Mouse (Mus musculus): ENCODE results near the gene Fnbp4. TPM values are rescaled to one million over a fixed set of nuclear protein-coding genes. Genes with fewer than 3 reads are reported as not detected.

Fnbp4 gene
- polyA plus RNA-seq, 1 experiment = 105 TPM

GRCm38 (mm10) chr2:90726818-90727217 is 18.4 kb upstream of the Fnbp4 start:
- Histone ChIP-seq H3K4me1 (replicated peaks; ENCODE audit: control insufficient read depth, insufficient read depth, low read length) (no peaks in the 10 kb centered on the region), H3K27ac (ENCODE audit: control insufficient read depth, insufficient read depth, low read length) (no peak overlapping the region), H3K27me3 (ENCODE audit: control insufficient read depth, insufficient read depth, low read length) (no peaks in the 10 kb centered on the region), H3K36me3 (ENCODE audit: control insufficient read depth, insufficient read depth, low read length) (peaks cover 85% of the 10 kb centered on the region), H3K4me3 (ENCODE audit: control insufficient read depth, insufficient read depth, low read length) (no peak overlapping the region)
- TF ChIP-seq CTCF (IDR thresholded peaks at IDR 0.05; ENCODE audit: borderline replicate concordance, control insufficient read depth, extremely low read depth, insufficient read depth, low read length, poor library complexity) = no peak
- TF ChIP-seq POLR2A (IDR thresholded peaks at IDR 0.05; ENCODE audit: control insufficient read depth, extremely low read depth, insufficient read depth, low read length, poor library complexity) = no peak
- DNase-seq = no peak
- WGBS = over 99% methylated on average over 3 of the region's 3 CpGs

GRCm38 (mm10) chr2:90735326-90735725 is 9.8 kb upstream of the Fnbp4 start:
- Histone ChIP-seq H3K4me3 (ENCODE audit: control insufficient read depth, insufficient read depth, low read length) (no peak overlapping the region), H3K36me3 (ENCODE audit: control insufficient read depth, insufficient read depth, low read length) (peaks cover 62% of the 10 kb centered on the region), H3K27me3 (ENCODE audit: control insufficient read depth, insufficient read depth, low read length) (no peaks in the 10 kb centered on the region), H3K27ac (ENCODE audit: control insufficient read depth, insufficient read depth, low read length) (no peak overlapping the region), H3K4me1 (replicated peaks; ENCODE audit: control insufficient read depth, insufficient read depth, low read length) (no peaks in the 10 kb centered on the region)
- no peak for DNase-seq
- TF ChIP-seq POLR2A (IDR thresholded peaks at IDR 0.05; ENCODE audit: control insufficient read depth, extremely low read depth, insufficient read depth, low read length, poor library complexity) (no peak), CTCF (IDR thresholded peaks at IDR 0.05; ENCODE audit: borderline replicate concordance, control insufficient read depth, extremely low read depth, insufficient read depth, low read length, poor library complexity) (no peak)
- 99% methylated on average over 11 of the region's 11 CpGs for WGBS

- no peaks in the 10 kb centered on the region for H3K27me3 ChIP-seq (ENCODE audit: control insufficient read depth, insufficient read depth, low read length)
- WGBS = 81% methylated on average over 3 of the region's 3 CpGs
Measured at GRCm38 (mm10) chr2:90738801-90739200, 6.4 kb upstream of the Fnbp4 start.

DNA sequence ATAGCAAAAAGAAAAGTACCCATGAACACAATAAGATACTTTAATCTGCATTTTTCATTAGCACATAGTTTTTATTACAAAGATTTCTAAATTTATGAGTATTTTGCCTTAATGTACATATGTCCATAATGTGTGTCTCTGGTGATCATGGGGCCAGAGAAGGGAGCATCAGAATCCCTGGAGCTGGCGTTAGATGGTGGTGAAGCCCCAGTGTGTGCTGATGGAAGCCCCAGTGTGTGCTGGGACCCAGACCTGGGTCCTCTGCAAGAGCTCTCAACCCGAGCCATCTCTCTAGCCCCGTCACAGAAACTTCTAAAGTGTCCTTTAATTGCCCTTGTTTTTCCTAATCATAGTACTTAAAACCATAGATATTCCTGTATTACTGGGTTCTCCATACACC is 5.8 kb upstream of the Fnbp4 start:
- Histone ChIP-seq H3K36me3 (ENCODE audit: control insufficient read depth, insufficient read depth, low read length) (peaks cover 26% of the 10 kb centered on the region), H3K4me1 (replicated peaks; ENCODE audit: control insufficient read depth, insufficient read depth, low read length) (no peaks in the 10 kb centered on the region), H3K4me3 (ENCODE audit: control insufficient read depth, insufficient read depth, low read length) (no peak overlapping the region), H3K27ac (ENCODE audit: control insufficient read depth, insufficient read depth, low read length) (no peak overlapping the region), H3K27me3 (ENCODE audit: control insufficient read depth, insufficient read depth, low read length) (no peaks in the 10 kb centered on the region)
- WGBS = 98% methylated on average over 3 of the region's 3 CpGs
- DNase-seq = no peak
- TF ChIP-seq POLR2A (IDR thresholded peaks at IDR 0.05; ENCODE audit: control insufficient read depth, extremely low read depth, insufficient read depth, low read length, poor library complexity) = no peak
- TF ChIP-seq CTCF (IDR thresholded peaks at IDR 0.05; ENCODE audit: borderline replicate concordance, control insufficient read depth, extremely low read depth, insufficient read depth, low read length, poor library complexity) = no peak

More at GRCm38 (mm10) chr2:90738801-90739200, 6.4 kb upstream of the Fnbp4 start:
- TF ChIP-seq POLR2A (IDR thresholded peaks at IDR 0.05; ENCODE audit: control insufficient read depth, extremely low read depth, insufficient read depth, low read length, poor library complexity) (no peak), CTCF (IDR thresholded peaks at IDR 0.05; ENCODE audit: borderline replicate concordance, control insufficient read depth, extremely low read depth, insufficient read depth, low read length, poor library complexity) (no peak)
- H3K4me1 ChIP-seq (replicated peaks; ENCODE audit: control insufficient read depth, insufficient read depth, low read length) = no peaks in the 10 kb centered on the region
- H3K27ac ChIP-seq (ENCODE audit: control insufficient read depth, insufficient read depth, low read length) = no peak overlapping the region
- H3K36me3 ChIP-seq (ENCODE audit: control insufficient read depth, insufficient read depth, low read length) = peaks cover 32% of the 10 kb centered on the region
- no peak for DNase-seq
- no peak overlapping the region for H3K4me3 ChIP-seq (ENCODE audit: control insufficient read depth, insufficient read depth, low read length)

DNA sequence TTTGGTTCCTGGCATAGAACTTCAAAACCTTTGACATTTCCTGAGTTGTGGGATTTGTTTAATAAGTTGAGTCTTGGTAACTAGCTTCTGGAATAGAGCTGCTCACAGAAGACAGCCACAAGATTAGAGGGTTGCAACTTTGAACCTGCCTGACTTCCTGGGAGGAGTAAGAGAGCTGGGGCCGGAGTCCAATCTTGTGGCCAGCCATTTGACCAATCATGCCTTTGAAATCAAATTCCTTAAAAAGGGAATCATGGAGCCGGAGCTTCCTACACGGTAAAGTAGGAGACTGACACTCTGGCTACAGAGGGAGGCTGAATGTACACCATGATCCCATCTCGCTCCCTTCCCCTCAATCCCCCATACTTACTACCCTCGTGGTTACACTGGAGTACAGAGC is 5.2 kb upstream of the Fnbp4 start:
- peaks cover 21% of the 10 kb centered on the region for H3K36me3 ChIP-seq (ENCODE audit: control insufficient read depth, insufficient read depth, low read length)
- no peak for DNase-seq
- H3K4me3 ChIP-seq (ENCODE audit: control insufficient read depth, insufficient read depth, low read length) = no peak overlapping the region
- no peak overlapping the region for H3K27ac ChIP-seq (ENCODE audit: control insufficient read depth, insufficient read depth, low read length)
- TF ChIP-seq CTCF (IDR thresholded peaks at IDR 0.05; ENCODE audit: borderline replicate concordance, control insufficient read depth, extremely low read depth, insufficient read depth, low read length, poor library complexity) (no peak), POLR2A (IDR thresholded peaks at IDR 0.05; ENCODE audit: control insufficient read depth, extremely low read depth, insufficient read depth, low read length, poor library complexity) (no peak)
- no peaks in the 10 kb centered on the region for H3K27me3 ChIP-seq (ENCODE audit: control insufficient read depth, insufficient read depth, low read length)
- 90% methylated on average over 5 of the region's 5 CpGs for WGBS
- H3K4me1 ChIP-seq (replicated peaks; ENCODE audit: control insufficient read depth, insufficient read depth, low read length) = no peaks in the 10 kb centered on the region

DNA sequence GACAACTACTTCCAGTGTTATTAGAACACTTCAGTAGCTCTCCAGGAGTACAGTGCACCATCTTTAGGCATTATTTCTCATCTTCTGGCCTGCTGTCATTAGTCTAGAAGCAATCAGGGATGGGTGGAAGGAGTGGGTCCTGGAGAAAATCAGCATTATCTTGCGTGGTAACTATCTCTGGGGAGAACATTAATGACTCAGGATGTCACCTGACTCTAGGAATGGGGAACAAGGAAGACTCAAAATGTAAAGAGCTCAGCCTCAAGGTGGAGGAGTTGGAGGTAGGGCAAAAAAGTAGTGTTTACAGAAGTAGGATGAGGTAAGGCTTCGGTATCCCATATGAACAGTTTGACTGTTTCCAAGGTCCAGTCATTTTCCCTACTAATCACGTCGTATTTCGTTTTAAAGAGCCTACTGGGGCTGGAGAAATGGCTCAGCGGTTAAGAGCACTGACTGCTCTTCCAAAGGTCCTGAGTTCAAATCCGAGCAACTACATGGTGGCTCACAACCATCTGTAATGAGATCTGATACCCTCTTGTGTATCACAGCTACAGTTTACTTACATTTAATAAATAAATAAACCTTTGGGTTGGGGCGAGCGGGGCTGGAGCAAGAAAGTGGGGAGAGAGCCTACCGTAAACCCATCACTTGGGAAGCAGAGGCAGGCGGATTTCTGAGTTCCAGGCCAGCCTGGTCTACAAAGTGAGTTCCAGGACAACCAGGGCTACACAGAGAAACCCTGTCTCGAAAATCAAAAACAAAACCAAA is 701 bp upstream of the Fnbp4 start:
- Histone ChIP-seq H3K27me3 (ENCODE audit: control insufficient read depth, insufficient read depth, low read length) (no peaks in the 10 kb centered on the region), H3K4me1 (replicated peaks; ENCODE audit: control insufficient read depth, insufficient read depth, low read length) (peaks cover 6% of the 10 kb centered on the region), H3K36me3 (ENCODE audit: control insufficient read depth, insufficient read depth, low read length) (no peaks in the 10 kb centered on the region), H3K4me3 (ENCODE audit: control insufficient read depth, insufficient read depth, low read length) (peak overlapping the region; percentile 34), H3K27ac (ENCODE audit: control insufficient read depth, insufficient read depth, low read length) (peak overlapping the region; percentile 68)
- 73% methylated on average over 12 of the region's 12 CpGs for WGBS
- TF ChIP-seq POLR2A (IDR thresholded peaks at IDR 0.05; ENCODE audit: control insufficient read depth, extremely low read depth, insufficient read depth, low read length, poor library complexity) (no peak), CTCF (IDR thresholded peaks at IDR 0.05; ENCODE audit: borderline replicate concordance, control insufficient read depth, extremely low read depth, insufficient read depth, low read length, poor library complexity) (no peak)
- DNase-seq = peak; percentile 7
